Mouse (Mus musculus) testis, adult 2 months (tissue): Measurements from ENCODE around the gene Rbl1. TPM values are rescaled to one million over a fixed set of nuclear protein-coding genes. Genes with fewer than 3 reads are reported as not detected.

Source experiments
- H3K27ac ChIP-seq: fragments of 200-500 bp; 2 replicates; pipeline ENCODE4 v1.5.1; 2012; ENCODE audit warnings: low read depth, low read length; ENCODE audit not compliant: control insufficient read depth, insufficient read depth
- H3K27me3 ChIP-seq: fragments of 200-500 bp; 2 replicates; pipeline ENCODE4 v1.6.1; 2012; ENCODE audit warnings: mild to moderate bottlenecking, low read length, moderate library complexity; ENCODE audit not compliant: control insufficient read depth, insufficient read depth
- H3K36me3 ChIP-seq: fragments of 200-500 bp; 2 replicates; pipeline ENCODE4 v1.6.1; 2012; ENCODE audit warnings: mild to moderate bottlenecking, low read length; ENCODE audit not compliant: control insufficient read depth, insufficient read depth
- H3K4me1 ChIP-seq: fragments of 200-500 bp; 2 replicates; pipeline ENCODE4 v1.6.1; 2012; ENCODE audit warnings: low read length; ENCODE audit not compliant: control insufficient read depth, insufficient read depth
- H3K4me3 ChIP-seq: fragments of 200-500 bp; 2 replicates; pipeline ENCODE4 v1.5.1; 2012; ENCODE audit warnings: low read depth, mild to moderate bottlenecking, low read length, moderate library complexity, mixed read lengths; ENCODE audit not compliant: control insufficient read depth
- CTCF ChIP-seq: fragments of 200-500 bp; IDR thresholded peaks from 2 replicates; pipeline ENCODE4 v1.5.1; 2012; ENCODE audit warnings: low read depth, mild to moderate bottlenecking, inconsistent platforms, low read length, moderate library complexity; ENCODE audit not compliant: control insufficient read depth, insufficient read depth, insufficient replicate concordance
- POLR2A ChIP-seq: fragments of 200-500 bp; IDR thresholded peaks from 2 replicates; pipeline ENCODE4 v1.6.1; 2012; ENCODE audit warnings: low read depth, mild to moderate bottlenecking, inconsistent platforms, low read length, moderate library complexity; ENCODE audit not compliant: control insufficient read depth
- polyA plus RNA-seq: library from polyadenylated mRNA; depleted of rRNA; stranded (reverse); fragments of >200 nt; gene quantifications from 2 replicates; pipeline ENCODE4 v1.2.3, GENCODE M21; 2012

Gene Rbl1
- polyA plus RNA-seq, 1 experiment: 8.4 TPM

GRCm38 (mm10) chr2:157145173-157145572 is 59.2 kb downstream of the Rbl1 start:
- no peak overlapping the region for H3K27ac ChIP-seq
- no peak for TF ChIP-seq POLR2A
- TF ChIP-seq CTCF: no peak
- no peak overlapping the region for H3K4me3 ChIP-seq
- H3K4me1 ChIP-seq: no peaks in the 10 kb centered on the region
- H3K27me3 ChIP-seq: no peaks in the 10 kb centered on the region
- H3K36me3 ChIP-seq: peaks cover 1% of the 10 kb centered on the region; the same call in 1 of the 2 replicates

- TF ChIP-seq CTCF (no peak), POLR2A (no peak)
- Histone ChIP-seq H3K36me3 (peaks cover 1% of the 10 kb centered on the region; the same call in 1 of the 2 replicates), H3K27me3 (no peaks in the 10 kb centered on the region), H3K4me3 (no peak overlapping the region), H3K27ac (no peak overlapping the region), H3K4me1 (no peaks in the 10 kb centered on the region)
Observed at GRCm38 (mm10) chr2:157144132-157144531, 60.2 kb downstream of the Rbl1 start.

GRCm38 (mm10) chr2:157141962-157142361 is 62.4 kb downstream of the Rbl1 start:
- TF ChIP-seq CTCF (no peak), POLR2A (no peak)
- no peak overlapping the region for H3K27ac ChIP-seq
- H3K36me3 ChIP-seq: peaks cover 1% of the 10 kb centered on the region; the same call in 1 of the 2 replicates
- no peaks in the 10 kb centered on the region for H3K27me3 ChIP-seq
- no peaks in the 10 kb centered on the region for H3K4me1 ChIP-seq
- no peak overlapping the region for H3K4me3 ChIP-seq

- H3K4me1 ChIP-seq: peaks cover 2% of the 10 kb centered on the region; the same call in 1 of the 2 replicates
- TF ChIP-seq POLR2A: no peak
- no peak for TF ChIP-seq CTCF
- H3K27ac ChIP-seq: no peak overlapping the region
- H3K27me3 ChIP-seq: no peaks in the 10 kb centered on the region
- no peaks in the 10 kb centered on the region for H3K36me3 ChIP-seq
- no peak overlapping the region for H3K4me3 ChIP-seq
Observed at GRCm38 (mm10) chr2:157139251-157139802, 65.0 kb downstream of the Rbl1 start.

GRCm38 (mm10) chr2:157138808-157139207 is 65.5 kb downstream of the Rbl1 start:
- Histone ChIP-seq H3K27me3 (no peaks in the 10 kb centered on the region), H3K27ac (no peak overlapping the region), H3K4me1 (peaks cover 3% of the 10 kb centered on the region), H3K4me3 (no peak overlapping the region), H3K36me3 (no peaks in the 10 kb centered on the region)
- TF ChIP-seq CTCF (no peak), POLR2A (no peak)

GRCm38 (mm10) chr2:157137959-157138731 is 66.2 kb downstream of the Rbl1 start:
- Histone ChIP-seq H3K4me1 (peaks cover 5% of the 10 kb centered on the region), H3K27me3 (no peaks in the 10 kb centered on the region), H3K36me3 (no peaks in the 10 kb centered on the region), H3K4me3 (no peak overlapping the region), H3K27ac (no peak overlapping the region)
- no peak for TF ChIP-seq POLR2A
- TF ChIP-seq CTCF: no peak

- H3K27ac ChIP-seq: no peak overlapping the region
- no peak overlapping the region for H3K4me3 ChIP-seq
- no peaks in the 10 kb centered on the region for H3K36me3 ChIP-seq
Observed at GRCm38 (mm10) chr2:157136646-157137045, 67.7 kb downstream of the Rbl1 start.

More at GRCm38 (mm10) chr2:157136646-157137045, 67.7 kb downstream of the Rbl1 start:
- TF ChIP-seq POLR2A (no peak), CTCF (no peak)
- H3K4me1 ChIP-seq: peaks cover 5% of the 10 kb centered on the region
- no peaks in the 10 kb centered on the region for H3K27me3 ChIP-seq
